Mouse (Mus musculus) midbrain, embryonic 11.5 days (tissue): ENCODE data around the gene Pax6. TPM values are rescaled to one million over a fixed set of nuclear protein-coding genes. Genes with fewer than 3 reads are reported as not detected.

Experiments used
- ATAC-seq: fragments of 200-750 bp; cut with Nextera tagmentation; 2 replicates; pipeline ENCODE4 v1.8.0; 2017; ENCODE audit warnings: moderate TSS enrichment, moderate library complexity; ENCODE audit not compliant: low FRiP score
- DNase-seq: peaks from one replicate; pipeline ENCODE4 v3.0.0; 2015; ENCODE audit warnings: low spot score; ENCODE audit errors: missing footprints
- H3K27ac ChIP-seq: fragments of 300-500 bp; sonication (generic); 2 replicates; pipeline ENCODE4 v1.5.1; 2014; ENCODE audit warnings: low read depth, low read length
- H3K27me3 ChIP-seq: fragments of 300-500 bp; sonication (generic); 2 replicates; pipeline ENCODE4 v1.6.1; 2014; ENCODE audit warnings: mild to moderate bottlenecking, low read length, moderate library complexity, mixed read lengths; ENCODE audit not compliant: control insufficient read depth, insufficient read depth
- H3K36me3 ChIP-seq: fragments of 300-500 bp; sonication (generic); 2 replicates; pipeline ENCODE4 v1.6.1; 2014; ENCODE audit warnings: mild to moderate bottlenecking, low read length, moderate library complexity, mixed read lengths; ENCODE audit not compliant: control insufficient read depth, insufficient read depth
- H3K4me1 ChIP-seq: fragments of 300-500 bp; sonication (generic); 2 replicates; pipeline ENCODE4 v1.6.1; 2014; ENCODE audit warnings: low read length; ENCODE audit not compliant: control insufficient read depth, insufficient read depth
- H3K4me2 ChIP-seq: fragments of 300-500 bp; sonication (generic); 2 replicates; pipeline ENCODE4 v1.6.1; 2014; ENCODE audit warnings: mild to moderate bottlenecking, moderate library complexity
- H3K4me3 ChIP-seq: fragments of 300-500 bp; sonication (generic); 2 replicates; pipeline ENCODE4 v1.5.1; 2014; ENCODE audit warnings: low read depth, low read length
- H3K9ac ChIP-seq: fragments of 300-500 bp; sonication (generic); 2 replicates; pipeline ENCODE4 v1.6.1; 2014; ENCODE audit warnings: low read length
- H3K9me3 ChIP-seq: fragments of 300-500 bp; sonication (generic); 2 replicates; pipeline ENCODE4 v1.6.1; 2016; ENCODE audit warnings: low read length; ENCODE audit not compliant: control insufficient read depth
- WGBS: fragments of 180-500 bp; shearing (Covaris S2); extraction: QIAGEN DNeasy Blood & Tissue Kit; methylation state at CpG from one replicate; pipeline ENCODE4 v1.1.7; 2014; 5-methylcytosine and 5-hydroxymethylcytosine counted together
- polyA plus RNA-seq: library from polyadenylated mRNA; unstranded; fragments of >200 nt; fragmentation: Nextera tagmentation; extraction: Ambion mirVana; gene quantifications from 2 replicates; pipeline ENCODE4 v1.2.1, GENCODE M21; 2014

Gene Pax6
- polyA plus RNA-seq, 1 experiment from 2014 or later = 45.7 TPM

GRCm38 (mm10) chr2:105730704-105731103 is 62.0 kb downstream of the Pax6 start:
- H3K27me3 ChIP-seq = no peaks in the 10 kb centered on the region
- no peak for ATAC-seq

GRCm38 (mm10) chr2:105736166-105736565 is 67.5 kb downstream of the Pax6 start:
- DNase-seq = no peak
- no peaks in the 10 kb centered on the region for H3K36me3 ChIP-seq
- no peaks in the 10 kb centered on the region for H3K4me1 ChIP-seq
- no peak overlapping the region for H3K4me2 ChIP-seq
- no peak overlapping the region for H3K27ac ChIP-seq
- H3K4me3 ChIP-seq = no peak overlapping the region
- H3K27me3 ChIP-seq = no peaks in the 10 kb centered on the region
- H3K9ac ChIP-seq = no peak overlapping the region
- no peak for ATAC-seq
- no peaks in the 10 kb centered on the region for H3K9me3 ChIP-seq

More at GRCm38 (mm10) chr2:105730704-105731103, 62.0 kb downstream of the Pax6 start:
- Histone ChIP-seq H3K4me2 (no peak overlapping the region), H3K4me1 (no peaks in the 10 kb centered on the region), H3K4me3 (no peak overlapping the region), H3K9ac (no peak overlapping the region), H3K27ac (no peak overlapping the region), H3K9me3 (no peaks in the 10 kb centered on the region), H3K36me3 (no peaks in the 10 kb centered on the region)
- 95% methylated on average over 3 of the region's 3 CpGs for WGBS
- no peak for DNase-seq

DNA sequence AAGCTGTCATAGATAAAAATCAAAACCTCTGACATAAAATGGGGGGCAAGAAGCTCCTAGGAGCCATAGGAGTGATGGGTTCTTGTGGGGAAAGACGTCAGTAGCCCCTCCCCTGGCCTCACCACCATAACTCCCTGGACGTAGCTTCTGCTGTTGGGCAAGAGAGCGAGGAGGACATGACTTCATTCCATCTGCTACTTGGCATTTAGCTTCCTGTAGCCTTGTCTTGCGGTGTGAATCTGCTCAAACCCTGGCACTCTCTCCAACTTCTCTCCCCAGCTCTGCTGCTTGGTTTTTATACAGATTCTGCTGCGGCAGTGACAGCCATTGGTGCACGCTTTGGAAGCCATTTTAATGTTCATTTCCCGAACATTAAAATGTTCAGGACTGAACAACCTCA is 78.2 kb downstream of the Pax6 start:
- Histone ChIP-seq H3K9ac (no peak overlapping the region), H3K4me3 (no peak overlapping the region), H3K27me3 (no peaks in the 10 kb centered on the region), H3K4me2 (no peak overlapping the region), H3K27ac (no peak overlapping the region), H3K36me3 (no peaks in the 10 kb centered on the region), H3K4me1 (no peaks in the 10 kb centered on the region), H3K9me3 (no peaks in the 10 kb centered on the region)
- 88% methylated on average over 7 of the region's 7 CpGs for WGBS
- no peak for DNase-seq
- ATAC-seq = no peak

Other genes with a start within 250 kb of the Pax6 start
- gene Elp4, start 235.7 kb downstream of the Pax6 start, polyA plus RNA-seq = 59.6 and 61.9 TPM in 2 replicates
- 132 and 136 TPM in 2 replicates for gene Immp1l, start 235.7 kb downstream of the Pax6 start, polyA plus RNA-seq